8 mouse cellular contexts compared by ENCODE assay signal in the genomic region with DNA sequence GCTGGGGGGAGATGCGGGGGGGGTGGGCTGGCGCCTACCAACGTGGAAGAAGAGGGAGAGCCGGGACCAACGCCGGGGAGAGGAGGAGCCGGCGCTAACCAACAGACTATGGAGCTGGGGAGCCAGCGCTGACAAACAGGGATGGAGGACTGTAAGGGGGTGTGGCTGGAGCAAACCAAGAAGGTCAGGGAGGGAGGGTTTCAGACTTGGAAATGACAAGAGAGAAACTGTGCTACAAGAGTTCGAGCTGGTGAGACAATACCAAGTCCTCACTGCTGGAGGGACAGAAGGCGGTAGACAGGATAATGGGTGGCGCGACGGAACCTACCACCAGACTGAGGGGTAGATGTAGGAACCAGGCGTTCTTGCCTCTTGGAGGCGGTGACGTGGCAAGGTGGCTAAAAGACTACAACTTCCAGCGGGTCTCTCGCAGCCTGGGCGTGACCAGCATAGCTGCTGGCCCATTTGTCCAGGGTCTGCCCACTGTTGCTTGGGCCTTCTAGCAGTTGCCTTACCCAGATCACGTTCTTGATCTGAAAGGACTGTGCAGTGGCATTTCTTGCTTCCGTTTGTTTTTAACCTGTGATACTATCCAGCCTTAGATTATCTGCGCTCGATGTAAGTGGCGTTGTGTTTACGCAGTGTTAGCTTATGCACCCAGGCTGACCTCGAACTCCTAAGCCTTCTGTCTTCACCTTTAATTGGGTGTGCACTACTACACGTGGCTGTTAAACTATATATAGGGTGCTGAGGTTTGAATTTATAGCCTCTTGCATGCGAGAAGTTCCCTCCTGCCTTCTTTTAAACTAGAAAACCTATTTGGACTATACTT. TPM values are rescaled to one million over a fixed set of nuclear protein-coding genes. Genes with fewer than 3 reads are reported as not detected.
A peak's percentile ranks its signal among the peaks of the same experiment; 100 is the strongest.
DNase-seq lines count a peak whose midpoint lies in the region; ATAC-seq lines count a peak whose summit lies in the region.

Ptov1 (minus strand) TSS at position 92 of the 832 bp plus-strand sequence.

- intact Hi-C loops in left cerebral cortex, postnatal 14 days (cut with DNase I), result no loop called here

- peak within 1 kb of the TSS; percentile 79 for H3K4me2 ChIP-seq in intestine, embryonic 14.5 days (ENCODE audit: low read length)

- no peaks in the 10 kb centered on the region for H3K9me3 ChIP-seq in intestine, embryonic 14.5 days (ENCODE audit: control insufficient read depth, low read length)

- peak in 1 of 2 experiments; percentile 80 for DNase-seq in adrenal gland, adult 18-20 months (ENCODE audit: low spot score in 2 of 2)
- peak; percentile 95 for DNase-seq in embryo, embryonic 11 days
- peak; percentile 94 for DNase-seq in gastrocnemius, postnatal 25 days
- peak; percentile 96 for DNase-seq in intestine, embryonic 14.5 days (ENCODE audit: low spot score)
- DNase-seq in left cerebral cortex, postnatal 14 days (ENCODE audit: low spot score in 2 of 2), result peak; percentile 94 to 99
- DNase-seq in mesoderm, embryonic 11.5 days (ENCODE audit: low read depth, low spot score), result peak; percentile 96
- DNase-seq in right cerebral cortex, postnatal 36 days (ENCODE audit: low spot score in 2 of 2), result peak; percentile 96 to 99
- DNase-seq in yolk sac, embryonic 10.5 days (ENCODE audit: low spot score), result peak; percentile 98

- no peaks in the 10 kb centered on the region for H3K27me3 ChIP-seq in intestine, embryonic 14.5 days (replicated peaks; ENCODE audit: control insufficient read depth, insufficient read depth, low read length)

- WGBS in intestine, embryonic 14.5 days, result 4% methylated on average over 29 of the region's 29 CpGs

- peaks cover 20% of the 10 kb centered on the region for H3K36me3 ChIP-seq in intestine, embryonic 14.5 days (ENCODE audit: control insufficient read depth, insufficient read depth, low read length)

- H3K4me1 ChIP-seq in intestine, embryonic 14.5 days (replicated peaks; ENCODE audit: control insufficient read depth, insufficient read depth, low read length), result peaks cover 40% of the 10 kb centered on the region

- peak; percentile 89 for ATAC-seq in intestine, embryonic 14.5 days (replicated peaks; ENCODE audit: low FRiP score, low TSS enrichment, low read depth)

- peak within 1 kb of the TSS; percentile 99 for H3K27ac ChIP-seq in intestine, embryonic 14.5 days (ENCODE audit: low read depth)

- peak within 1 kb of the TSS; percentile 97 for H3K4me3 ChIP-seq in intestine, embryonic 14.5 days (ENCODE audit: low read depth, low read length)

- H3K9ac ChIP-seq in intestine, embryonic 14.5 days (ENCODE audit: low read length), result peak within 1 kb of the TSS; percentile 97

RNA-seq across cellular contexts. Expression of gene Ptov1, which starts in this region (rescaled TPM):
- 100 to 1,000 TPM; 232 to 253 TPM for total RNA-seq in adrenal gland, adult 18-20 months (2021)
- 100 to 1,000 TPM; 116 to 125 TPM for total RNA-seq in gastrocnemius, postnatal 25 days (2021)
- 318 and 338 TPM in 2 replicates for polyA plus RNA-seq in intestine, embryonic 14.5 days (2014; fragmentation: Nextera tagmentation; extraction: Ambion mirVana)
- 100 to 1,000 TPM; 263 to 271 TPM for total RNA-seq in left cerebral cortex, postnatal 14 days (2021)
